Mouse (Mus musculus): ENCODE results near the gene Rala. TPM values are rescaled to one million over a fixed set of nuclear protein-coding genes. Genes with fewer than 3 reads are reported as not detected.

Rala gene
- polyA plus RNA-seq, 1 experiment from 2014 or later = 111 TPM

DNA sequence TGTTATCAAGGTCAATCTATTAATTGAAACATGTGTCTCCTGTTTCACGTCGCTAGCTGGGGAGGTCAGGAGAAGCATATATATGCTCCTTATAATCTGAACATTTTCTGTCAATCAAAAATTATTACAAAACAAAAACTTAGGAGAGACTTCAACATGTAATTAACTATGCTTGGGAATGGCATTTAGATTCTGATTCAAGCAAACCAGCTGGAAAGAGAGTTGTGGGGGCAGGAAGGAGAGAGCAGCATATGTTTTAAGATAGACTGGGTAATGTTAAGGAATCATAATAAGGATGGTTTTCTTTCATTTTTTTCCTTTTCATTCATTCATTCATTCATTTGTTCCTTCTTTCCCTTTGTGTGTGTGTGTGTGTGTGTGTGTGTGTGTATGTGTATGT lies 77.3 kb downstream of the Rala start:
- no peak overlapping the region for H3K9ac ChIP-seq
- no peak overlapping the region for H3K4me3 ChIP-seq (replicated peaks)
- no peak for ATAC-seq (ENCODE audit: insufficient number of reproducible peaks, low FRiP score, low TSS enrichment, low read depth)
- H3K4me2 ChIP-seq (replicated peaks) = no peak overlapping the region
- no peak overlapping the region for H3K27ac ChIP-seq (replicated peaks)
- no peaks in the 10 kb centered on the region for H3K27me3 ChIP-seq
- H3K9me3 ChIP-seq (replicated peaks) = no peaks in the 10 kb centered on the region
- H3K36me3 ChIP-seq = no peaks in the 10 kb centered on the region
- WGBS = 73% methylated on average over 2 of the region's 2 CpGs
- H3K4me1 ChIP-seq = no peaks in the 10 kb centered on the region

DNA sequence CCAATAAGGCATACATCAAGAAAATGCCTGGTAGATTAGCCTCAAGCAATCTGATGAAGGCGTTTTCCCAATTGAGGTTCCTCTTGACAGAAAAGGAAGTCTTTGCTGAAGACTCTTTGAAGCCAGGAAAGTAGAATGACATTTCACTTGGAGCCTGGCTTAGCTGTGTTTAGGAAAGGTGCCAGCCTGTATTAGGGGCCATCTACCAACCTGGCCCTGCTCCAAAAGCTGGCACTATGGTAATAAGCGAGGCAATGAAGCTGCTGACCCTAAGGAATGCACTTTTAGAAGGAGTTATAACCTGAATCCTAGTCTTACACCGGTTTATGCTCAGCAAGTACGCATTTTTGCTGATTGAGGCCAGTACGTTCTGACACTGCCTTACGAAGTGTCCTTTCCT lies 83.5 kb downstream of the Rala start:
- Histone ChIP-seq H3K4me2 (replicated peaks) (no peak overlapping the region), H3K27ac (replicated peaks) (no peak overlapping the region), H3K36me3 (no peaks in the 10 kb centered on the region), H3K9me3 (replicated peaks) (0 out of 2 replicates have a peak, but pooled peaks cover 4% of the 10 kb centered on the region), H3K9ac (no peak overlapping the region), H3K4me1 (0 out of 2 replicates have a peak, but pooled peaks cover 2% of the 10 kb centered on the region), H3K27me3 (no peaks in the 10 kb centered on the region), H3K4me3 (replicated peaks) (no peak overlapping the region)
- WGBS = 83% methylated on average over 6 of the region's 6 CpGs
- ATAC-seq (ENCODE audit: insufficient number of reproducible peaks, low FRiP score, low TSS enrichment, low read depth) = no peak

DNA sequence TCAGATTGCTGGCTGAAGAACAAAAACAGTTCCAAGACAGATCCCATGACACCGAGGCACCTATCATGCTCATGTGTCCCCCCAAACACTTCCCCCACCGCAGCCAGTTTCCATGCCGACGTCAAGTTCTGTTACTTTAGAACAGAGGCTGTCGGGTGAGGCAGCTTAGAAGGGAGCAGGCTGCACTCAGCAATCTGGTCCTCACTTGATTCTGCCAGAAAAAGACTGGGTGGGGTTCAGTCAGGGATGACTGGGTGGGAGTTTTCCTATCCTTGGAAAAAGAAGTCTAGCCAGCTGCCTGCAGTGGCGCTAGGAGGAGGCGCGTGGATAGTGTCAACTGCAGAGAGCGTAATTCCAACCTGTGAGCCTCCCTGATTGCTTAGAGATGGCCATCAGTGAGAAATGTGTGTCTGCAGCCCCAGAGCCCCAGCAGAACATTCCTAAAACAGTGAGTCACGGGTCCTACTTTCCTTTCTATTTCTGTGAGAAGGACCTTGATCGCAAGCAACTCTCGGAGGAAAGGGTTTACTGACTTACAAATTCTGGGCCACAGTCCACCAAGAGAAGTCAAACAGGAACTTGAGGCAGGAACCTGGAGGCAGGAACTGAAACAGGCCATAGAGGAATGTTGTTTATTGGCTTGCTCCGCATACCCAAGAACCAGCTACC lies 84.5 kb downstream of the Rala start:
- 75% methylated on average over 13 of the region's 13 CpGs for WGBS

DNA sequence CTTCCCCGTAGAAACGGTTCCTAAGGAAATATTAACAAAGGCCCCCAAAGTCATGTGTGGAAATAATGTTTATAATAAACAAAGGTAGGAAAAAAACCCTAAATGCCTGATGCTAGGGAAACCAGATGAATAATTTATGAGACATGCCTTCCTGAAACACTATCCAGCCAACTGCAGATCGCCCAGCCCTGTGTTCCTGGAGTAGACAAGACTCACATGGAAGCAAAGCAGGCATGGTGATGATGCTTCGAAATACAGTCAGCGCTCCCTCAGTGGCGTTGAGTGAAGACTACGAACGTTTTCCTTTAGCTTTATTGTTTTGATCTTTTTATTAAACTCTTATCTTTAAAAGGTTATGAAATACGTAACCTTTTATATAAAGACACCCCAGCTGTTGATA lies 87.0 kb downstream of the Rala start:
- Histone ChIP-seq H3K4me1 (0 out of 2 replicates have a peak, but pooled peaks cover 5% of the 10 kb centered on the region), H3K4me2 (replicated peaks) (no peak overlapping the region), H3K36me3 (no peaks in the 10 kb centered on the region), H3K27me3 (no peaks in the 10 kb centered on the region), H3K4me3 (replicated peaks) (no peak overlapping the region), H3K9me3 (replicated peaks) (0 out of 2 replicates have a peak, but pooled peaks cover 4% of the 10 kb centered on the region), H3K27ac (replicated peaks) (no peak overlapping the region), H3K9ac (no peak overlapping the region)
- 62% methylated on average over 9 of the region's 9 CpGs for WGBS
- no peak for ATAC-seq (ENCODE audit: insufficient number of reproducible peaks, low FRiP score, low TSS enrichment, low read depth)

More for the DNA sequence above, 84.5 kb downstream of the Rala start:
- 0 out of 2 replicates have a peak, but pooled peaks cover 4% of the 10 kb centered on the region for H3K9me3 ChIP-seq (replicated peaks)
- no peak overlapping the region for H3K4me2 ChIP-seq (replicated peaks)
- H3K4me3 ChIP-seq (replicated peaks) = no peak overlapping the region
- H3K27me3 ChIP-seq = no peaks in the 10 kb centered on the region
- H3K4me1 ChIP-seq = 0 out of 2 replicates have a peak, but pooled peaks cover 5% of the 10 kb centered on the region
- H3K36me3 ChIP-seq = no peaks in the 10 kb centered on the region
- no peak overlapping the region for H3K27ac ChIP-seq (replicated peaks)
- no peak for ATAC-seq (ENCODE audit: insufficient number of reproducible peaks, low FRiP score, low TSS enrichment, low read depth)
- H3K9ac ChIP-seq = no peak overlapping the region

DNA sequence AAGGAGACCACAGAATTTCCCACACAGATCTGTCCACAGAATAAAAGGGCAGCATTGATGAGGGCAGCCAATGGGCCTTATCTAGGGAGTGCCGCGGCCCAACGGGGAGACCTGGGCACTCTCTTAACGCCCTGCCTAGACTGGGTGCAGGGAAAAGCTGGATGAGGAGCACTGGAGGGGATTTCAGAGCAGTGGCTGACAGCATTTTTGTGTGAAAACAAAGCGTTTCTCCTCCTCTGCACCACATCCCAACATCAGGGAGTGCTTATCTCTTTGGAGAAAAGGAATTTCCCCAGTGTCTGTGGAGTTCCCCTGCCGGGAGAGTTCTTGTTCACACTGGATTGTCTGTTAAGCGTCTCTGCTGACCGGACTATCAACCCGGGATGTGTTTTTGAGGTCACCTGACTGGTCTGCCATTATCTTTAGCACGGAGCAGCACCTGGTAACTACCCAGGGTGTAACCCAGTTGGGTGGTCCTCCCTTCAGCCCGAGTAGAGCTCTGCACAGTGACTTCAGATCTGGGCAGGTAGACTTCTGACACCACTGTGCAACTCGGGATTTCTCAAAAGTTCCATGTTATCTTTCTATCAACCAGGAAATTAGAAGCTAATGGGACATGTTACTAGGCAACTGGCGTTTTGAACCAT lies 88.4 kb downstream of the Rala start:
- Histone ChIP-seq H3K27me3 (no peaks in the 10 kb centered on the region), H3K9ac (no peak overlapping the region), H3K36me3 (no peaks in the 10 kb centered on the region), H3K4me3 (replicated peaks) (no peak overlapping the region), H3K4me2 (replicated peaks) (peak overlapping the region; percentile 17), H3K27ac (replicated peaks) (no peak overlapping the region), H3K4me1 (0 out of 2 replicates have a peak, but pooled peaks cover 5% of the 10 kb centered on the region), H3K9me3 (replicated peaks) (0 out of 2 replicates have a peak, but pooled peaks cover 4% of the 10 kb centered on the region)
- ATAC-seq (ENCODE audit: insufficient number of reproducible peaks, low FRiP score, low TSS enrichment, low read depth) = no peak; the same call in 1 of the 2 replicates
- WGBS = 5% methylated on average over 13 of the region's 13 CpGs

DNA sequence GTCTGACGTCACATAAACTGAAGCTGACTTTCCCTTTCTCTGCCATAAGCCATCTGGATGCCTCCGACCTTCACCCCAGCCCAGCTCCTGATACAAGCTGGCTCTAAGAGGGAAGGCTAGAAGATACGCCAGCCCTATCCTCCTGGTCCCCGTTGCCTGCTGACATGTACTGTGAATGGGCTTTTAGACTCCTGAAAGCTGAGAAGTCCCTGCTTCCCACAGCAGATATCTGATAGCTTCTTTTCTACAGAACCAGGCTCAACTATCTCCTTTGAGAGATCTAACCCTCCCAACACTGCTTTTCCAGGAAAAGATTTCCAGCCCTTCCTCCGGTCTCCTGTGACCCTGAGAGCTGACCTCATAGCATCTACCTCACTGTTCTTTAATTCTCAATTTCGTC lies 89.3 kb downstream of the Rala start:
- Histone ChIP-seq H3K4me1 (0 out of 2 replicates have a peak, but pooled peaks cover 5% of the 10 kb centered on the region), H3K4me2 (replicated peaks) (no peak overlapping the region), H3K36me3 (no peaks in the 10 kb centered on the region), H3K27ac (replicated peaks) (no peak overlapping the region), H3K9me3 (replicated peaks) (0 out of 2 replicates have a peak, but pooled peaks cover 1% of the 10 kb centered on the region), H3K4me3 (replicated peaks) (no peak overlapping the region), H3K9ac (no peak overlapping the region), H3K27me3 (no peaks in the 10 kb centered on the region)
- peak; percentile 43 for ATAC-seq (ENCODE audit: insufficient number of reproducible peaks, low FRiP score, low TSS enrichment, low read depth)
- 34% methylated on average over 6 of the region's 6 CpGs for WGBS

DNA sequence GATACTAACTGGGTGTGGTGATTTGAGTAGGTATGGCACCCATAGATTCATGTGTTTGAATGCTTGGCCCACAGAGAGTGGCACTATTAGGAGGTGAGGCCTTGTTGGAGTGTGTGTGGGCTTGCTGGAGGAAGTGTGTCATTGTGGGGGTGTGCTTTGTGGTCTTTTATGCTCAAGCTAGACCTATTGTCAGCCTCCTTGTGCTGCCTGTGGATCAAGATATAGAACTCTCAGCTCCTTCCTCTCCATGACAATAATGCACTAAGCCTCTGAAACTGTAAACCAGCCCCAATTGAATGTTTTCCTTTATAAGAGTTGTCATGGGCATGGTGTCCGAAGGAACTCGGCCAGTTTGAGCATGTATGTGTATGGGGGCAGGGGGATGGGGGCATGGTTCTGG lies 100.7 kb downstream of the Rala start:
- Histone ChIP-seq H3K9me3 (replicated peaks) (no peaks in the 10 kb centered on the region), H3K4me1 (no peaks in the 10 kb centered on the region), H3K36me3 (no peaks in the 10 kb centered on the region), H3K4me2 (replicated peaks) (no peak overlapping the region), H3K9ac (no peak overlapping the region), H3K27me3 (no peaks in the 10 kb centered on the region), H3K4me3 (replicated peaks) (no peak overlapping the region), H3K27ac (replicated peaks) (no peak overlapping the region)
- 85% methylated on average over 2 of the region's 2 CpGs for WGBS
- ATAC-seq (ENCODE audit: insufficient number of reproducible peaks, low FRiP score, low TSS enrichment, low read depth) = no peak

DNA sequence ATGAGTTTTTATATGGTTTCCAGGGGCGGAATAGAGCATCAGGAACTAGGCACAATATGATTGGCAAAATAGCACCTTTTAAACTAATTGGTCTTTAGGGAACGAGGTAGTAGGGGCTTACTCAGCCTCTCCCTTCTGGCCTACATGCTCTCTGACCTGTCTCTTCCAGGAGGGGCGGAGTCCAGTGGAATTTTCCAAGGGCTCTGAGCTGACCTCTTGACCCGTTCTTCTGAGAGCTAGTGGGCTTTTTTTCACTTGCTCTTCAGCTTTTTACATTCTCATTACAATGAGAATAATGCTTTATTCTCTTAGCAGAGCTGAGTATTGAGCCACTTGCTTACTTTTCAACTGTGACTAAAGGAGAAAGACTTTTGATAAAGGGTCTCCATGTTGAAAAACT lies 101.3 kb downstream of the Rala start:
- Histone ChIP-seq H3K4me2 (replicated peaks) (no peak overlapping the region), H3K9ac (no peak overlapping the region), H3K4me1 (0 out of 2 replicates have a peak, but pooled peaks cover 4% of the 10 kb centered on the region), H3K27me3 (no peaks in the 10 kb centered on the region), H3K9me3 (replicated peaks) (no peaks in the 10 kb centered on the region), H3K36me3 (no peaks in the 10 kb centered on the region), H3K4me3 (replicated peaks) (no peak overlapping the region), H3K27ac (replicated peaks) (no peak overlapping the region)
- 51% methylated on average over 4 of the region's 4 CpGs for WGBS
- no peak for ATAC-seq (ENCODE audit: insufficient number of reproducible peaks, low FRiP score, low TSS enrichment, low read depth)

DNA sequence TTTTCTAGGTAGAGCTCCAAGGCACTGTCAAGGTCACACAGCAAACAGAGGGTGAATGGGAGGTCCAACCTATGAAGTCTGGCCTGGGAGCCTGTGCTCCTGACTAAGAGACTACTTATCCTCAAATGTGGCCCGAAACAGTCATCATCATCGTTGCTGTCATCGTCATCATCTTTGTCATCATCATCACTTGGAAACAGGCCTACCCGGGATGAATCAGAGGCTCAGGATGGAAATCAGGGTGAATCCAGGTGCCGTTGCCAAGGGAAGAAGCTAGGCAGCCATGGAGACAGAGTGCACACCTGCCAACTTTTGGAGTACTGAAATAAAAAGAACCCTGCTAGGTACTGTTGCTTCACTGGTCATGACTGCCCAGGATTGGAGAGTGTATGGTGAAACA lies 104.9 kb downstream of the Rala start:
- H3K27me3 ChIP-seq = no peaks in the 10 kb centered on the region
- no peak overlapping the region for H3K4me2 ChIP-seq (replicated peaks)
- no peak overlapping the region for H3K9ac ChIP-seq
- no peak overlapping the region for H3K4me3 ChIP-seq (replicated peaks)
- no peak overlapping the region for H3K27ac ChIP-seq (replicated peaks)
- 86% methylated on average over 5 of the region's 5 CpGs for WGBS
- H3K4me1 ChIP-seq = 0 out of 2 replicates have a peak, but pooled peaks cover 6% of the 10 kb centered on the region
- no peak for ATAC-seq (ENCODE audit: insufficient number of reproducible peaks, low FRiP score, low TSS enrichment, low read depth)
- H3K36me3 ChIP-seq = no peaks in the 10 kb centered on the region
- no peaks in the 10 kb centered on the region for H3K9me3 ChIP-seq (replicated peaks)

DNA sequence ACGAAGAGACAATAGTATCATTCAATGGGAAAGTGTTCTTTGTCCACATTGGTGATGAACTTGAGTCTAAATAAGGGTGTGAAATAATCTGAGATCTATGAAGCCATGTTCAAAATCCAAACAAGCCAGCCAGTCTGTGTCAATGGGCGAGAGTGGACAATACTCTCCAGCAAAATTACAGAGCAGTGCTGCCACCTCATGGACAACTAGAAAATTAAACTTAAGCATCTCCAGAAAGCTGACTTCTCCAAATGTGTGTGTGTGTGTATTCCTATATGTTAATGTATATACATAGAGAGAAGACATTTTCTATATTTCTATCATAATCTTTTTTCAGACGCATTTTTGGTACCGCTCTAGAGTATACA lies 105.6 kb downstream of the Rala start:
- ATAC-seq (ENCODE audit: insufficient number of reproducible peaks, low FRiP score, low TSS enrichment, low read depth) = no peak
- H3K9me3 ChIP-seq (replicated peaks) = no peaks in the 10 kb centered on the region
- no peak overlapping the region for H3K4me3 ChIP-seq (replicated peaks)
- no peak overlapping the region for H3K9ac ChIP-seq
- no peak overlapping the region for H3K27ac ChIP-seq (replicated peaks)
- H3K4me2 ChIP-seq (replicated peaks) = no peak overlapping the region
- WGBS = 35% methylated on average over 4 of the region's 4 CpGs
- H3K27me3 ChIP-seq = no peaks in the 10 kb centered on the region
- H3K36me3 ChIP-seq = no peaks in the 10 kb centered on the region
- 0 out of 2 replicates have a peak, but pooled peaks cover 6% of the 10 kb centered on the region for H3K4me1 ChIP-seq

DNA sequence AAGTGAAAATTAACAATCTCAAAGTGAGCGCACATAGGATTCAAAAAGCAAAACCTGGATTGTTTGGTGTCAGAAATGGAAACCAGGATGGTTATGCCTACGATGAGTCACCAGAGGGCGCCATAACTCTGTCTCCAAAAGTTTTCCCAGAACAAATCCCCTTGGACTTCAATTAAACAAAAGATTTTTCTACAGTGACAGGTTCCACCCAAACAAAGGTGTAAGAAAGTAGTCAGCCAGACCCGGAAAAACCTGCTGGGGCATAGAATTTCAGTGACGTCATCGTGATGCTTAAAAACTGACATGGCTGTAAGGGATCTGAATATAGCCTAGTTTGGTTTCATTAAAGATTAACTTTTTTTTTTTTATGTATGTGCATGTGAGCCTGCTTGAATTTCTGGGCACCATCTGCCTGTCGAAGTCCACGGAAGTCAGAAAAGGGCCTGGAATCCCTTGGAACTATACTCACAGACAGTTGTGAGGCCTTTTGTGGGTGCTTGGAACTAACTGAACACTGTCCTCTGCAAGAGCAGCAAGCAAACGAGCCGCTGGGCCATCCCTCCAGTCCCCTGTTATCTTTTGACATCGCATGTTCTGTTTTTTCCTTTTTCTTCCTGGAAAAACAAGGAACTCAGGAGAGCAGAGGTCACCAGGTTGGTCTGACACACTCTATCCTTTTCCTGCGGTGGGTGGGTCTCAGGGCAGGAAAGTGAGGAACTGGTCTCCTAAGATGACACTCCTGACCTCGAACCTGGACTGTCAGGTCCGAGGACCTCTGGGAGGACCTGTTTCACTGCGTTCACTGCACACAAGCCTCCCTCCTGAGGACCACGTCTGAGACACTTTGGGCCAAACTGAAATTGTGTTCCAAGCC lies 106.2 kb downstream of the Rala start:
- Histone ChIP-seq H3K36me3 (no peaks in the 10 kb centered on the region), H3K4me2 (replicated peaks) (no peak overlapping the region), H3K9ac (no peak overlapping the region), H3K4me1 (0 out of 2 replicates have a peak, but pooled peaks cover 6% of the 10 kb centered on the region), H3K27ac (replicated peaks) (0 out of 2 replicates have a peak overlapping the region, but pooled peaks have one; percentile 12), H3K9me3 (replicated peaks) (no peaks in the 10 kb centered on the region), H3K27me3 (no peaks in the 10 kb centered on the region), H3K4me3 (replicated peaks) (no peak overlapping the region)
- no peak for ATAC-seq (ENCODE audit: insufficient number of reproducible peaks, low FRiP score, low TSS enrichment, low read depth)
- WGBS = 40% methylated on average over 16 of the region's 16 CpGs

Data from embryonic facial prominence, embryonic 15.5 days (tissue).